Mouse (Mus musculus) kidney, adult 2 months (tissue): ENCODE results near the gene Gm3139.
"Not testable (repeated sequence)": the region's sequence is repeated elsewhere in the genome, so short reads cannot be mapped to it uniquely, and the experiment has no call there.

Experiments used
- CTCF ChIP-seq: fragments of 200-500 bp; conservative IDR thresholded peaks from 2 replicates; pipeline ENCODE4 v1.5.1; 2011; ENCODE audit warnings: low read depth, mild to moderate bottlenecking, control low read depth, low read length, moderate library complexity, mixed read lengths; ENCODE audit not compliant: insufficient read depth, insufficient read length
- POLR2A ChIP-seq: fragments of 200-500 bp; IDR thresholded peaks from one replicate; pipeline ENCODE4 v1.6.1; 2011; ENCODE audit warnings: low read depth, low read length, control low read depth

GRCm38 (mm10) chr5:94525987-94526386, at the start of gene Gm3139:
- not testable (repeated sequence) for TF ChIP-seq CTCF, POLR2A
